Mouse (Mus musculus) ES-Bruce4 (cell line): ENCODE data around the gene Scamp2. TPM values are rescaled to one million over a fixed set of nuclear protein-coding genes. Genes with fewer than 3 reads are reported as not detected.

Experiments used
- H3K27ac ChIP-seq: 2 replicates; pipeline ENCODE4 v1.5.1; 2012; ENCODE audit warnings: low read length, inconsistent platforms; ENCODE audit not compliant: insufficient read depth
- H3K27me3 ChIP-seq: 2 replicates; pipeline ENCODE4 v1.6.1; 2012; ENCODE audit warnings: mild to moderate bottlenecking, low read length, inconsistent platforms; ENCODE audit not compliant: control insufficient read depth, poor library complexity, insufficient read depth, severe bottlenecking
- H3K36me3 ChIP-seq: 2 replicates; pipeline ENCODE4 v1.6.1; 2012; ENCODE audit warnings: inconsistent platforms, mild to moderate bottlenecking, low read length, moderate library complexity; ENCODE audit not compliant: control insufficient read depth, poor library complexity, insufficient read depth, severe bottlenecking
- H3K4me1 ChIP-seq: one replicate; pipeline ENCODE4 v1.8.1; 2011; ENCODE audit warnings: low read length; ENCODE audit not compliant: control insufficient read depth, insufficient read depth
- H3K4me3 ChIP-seq: 2 replicates; pipeline ENCODE4 v1.5.1; 2011; ENCODE audit warnings: low read depth, mild to moderate bottlenecking, low read length
- H3K9ac ChIP-seq: 2 replicates; pipeline ENCODE4 v1.6.1; 2012; ENCODE audit warnings: low read depth, mild to moderate bottlenecking, inconsistent platforms; ENCODE audit not compliant: poor library complexity, severe bottlenecking
- H3K9me3 ChIP-seq: replicated peaks from 2 replicates; pipeline ENCODE4 v1.6.1; 2012; ENCODE audit warnings: mild to moderate bottlenecking, low read length, inconsistent platforms; ENCODE audit not compliant: control insufficient read depth, poor library complexity, insufficient read depth, severe bottlenecking
- CTCF ChIP-seq: IDR thresholded peaks from one replicate; pipeline ENCODE4 v1.8.1; 2011; ENCODE audit warnings: low read depth, low read length
- EP300 ChIP-seq: IDR thresholded peaks from 2 replicates; pipeline ENCODE4 v1.6.1; 2011; ENCODE audit warnings: low read depth, low read length; ENCODE audit not compliant: insufficient read depth
- POLR2A ChIP-seq: IDR thresholded peaks from one replicate; pipeline ENCODE4 v1.8.1; 2011; ENCODE audit warnings: low read length; ENCODE audit not compliant: insufficient read depth
- polyA plus RNA-seq: library from polyadenylated mRNA; stranded (reverse); fragments of >200 nt; gene quantifications from 2 replicates; pipeline ENCODE4 v1.2.4, GENCODE M21; 2011; ENCODE audit warnings: low read depth; ENCODE audit not compliant: missing spikeins, insufficient read depth, insufficient read length

Scamp2 gene
- polyA plus RNA-seq, 1 experiment: 26.6 TPM

- Histone ChIP-seq H3K36me3 (peaks cover 5% of the 10 kb centered on the region; the same call in 1 of the 2 replicates), H3K9ac (no peak overlapping the region), H3K27ac (no peak overlapping the region), H3K27me3 (no peaks in the 10 kb centered on the region), H3K9me3 (no peaks in the 10 kb centered on the region), H3K4me1 (no peaks in the 10 kb centered on the region), H3K4me3 (no peak overlapping the region)
- TF ChIP-seq POLR2A: no peak
- TF ChIP-seq EP300: no peak
- TF ChIP-seq CTCF: no peak
Measured at GRCm38 (mm10) chr9:57577144-57577849, 16.6 kb downstream of the Scamp2 start.

GRCm38 (mm10) chr9:57584991-57585390 is 24.2 kb downstream of the Scamp2 start:
- H3K9me3 ChIP-seq: no peaks in the 10 kb centered on the region

DNA sequence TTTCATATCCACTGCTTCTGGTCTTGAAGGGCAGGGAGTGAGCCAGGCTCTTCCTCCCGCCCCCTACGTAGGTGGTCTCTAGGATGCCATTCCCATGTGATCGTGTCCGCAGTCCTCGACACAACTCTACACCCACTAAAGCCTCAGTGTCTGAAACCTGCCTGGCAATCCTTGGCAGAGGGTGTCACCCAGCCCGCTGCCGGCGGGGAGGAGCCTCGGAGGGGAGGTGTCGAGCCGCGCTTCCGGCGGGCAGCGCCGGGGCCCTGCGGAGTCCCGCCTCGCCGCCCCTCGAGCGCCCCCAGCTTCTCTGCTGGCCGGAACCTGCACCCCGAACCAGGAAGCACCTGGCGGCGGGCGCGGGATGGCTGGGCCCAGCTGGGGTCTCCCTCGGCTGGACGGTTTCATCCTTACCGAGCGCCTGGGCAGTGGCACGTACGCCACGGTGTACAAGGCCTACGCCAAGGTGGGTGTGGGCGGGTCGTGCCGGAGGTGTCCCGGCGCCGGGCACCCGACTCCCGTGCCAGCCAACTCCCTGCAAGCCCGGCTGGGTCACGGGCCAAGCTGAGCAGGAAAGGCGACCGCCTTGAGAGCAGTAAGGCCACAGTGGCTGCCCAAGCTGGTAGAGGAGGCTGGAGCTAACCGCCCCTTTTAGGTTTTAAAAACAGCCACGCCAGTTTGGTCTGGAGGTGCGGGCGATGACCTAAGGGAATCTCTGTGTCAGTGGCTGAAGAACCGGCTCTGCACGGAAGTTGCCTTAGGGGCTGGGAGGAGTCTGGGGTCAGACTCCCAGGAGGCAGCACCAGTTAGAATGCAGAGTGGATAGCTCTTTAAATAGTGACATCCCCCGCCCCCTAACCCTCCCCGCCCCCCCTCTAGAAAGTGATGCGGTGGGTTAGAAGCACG is 28.7 kb downstream of the Scamp2 start, which contains the start of gene Ulk3:
TSS of gene Ulk3 (plus strand) at position 229 of the 903 bp plus-strand sequence.
- peak within 1 kb of the TSS; percentile 75 for H3K9ac ChIP-seq
- peak within 1 kb of the TSS; percentile 55 for H3K27ac ChIP-seq
- no peaks in the 10 kb centered on the region for H3K36me3 ChIP-seq
- no peaks in the 10 kb centered on the region for H3K9me3 ChIP-seq
- H3K4me1 ChIP-seq: no peaks in the 10 kb centered on the region
- H3K27me3 ChIP-seq: no peaks in the 10 kb centered on the region
- TF ChIP-seq EP300 (0 out of 2 replicates have a peak, but pooled peaks have one; percentile 62), CTCF (no peak), POLR2A (no peak)
- peak within 1 kb of the TSS; percentile 83 for H3K4me3 ChIP-seq

More at GRCm38 (mm10) chr9:57584991-57585390, 24.2 kb downstream of the Scamp2 start:
- Histone ChIP-seq H3K4me1 (no peaks in the 10 kb centered on the region), H3K4me3 (no peak overlapping the region), H3K36me3 (0 out of 2 replicates have a peak, but pooled peaks cover 2% of the 10 kb centered on the region), H3K27me3 (no peaks in the 10 kb centered on the region), H3K9ac (no peak overlapping the region), H3K27ac (no peak overlapping the region)
- TF ChIP-seq POLR2A (no peak), EP300 (no peak), CTCF (no peak)

GRCm38 (mm10) chr9:57590726-57591125 is 30.0 kb downstream of the Scamp2 start:
- no peaks in the 10 kb centered on the region for H3K4me1 ChIP-seq
- no peak overlapping the region for H3K9ac ChIP-seq
- H3K27ac ChIP-seq: no peak overlapping the region
- H3K4me3 ChIP-seq: no peak overlapping the region
- no peaks in the 10 kb centered on the region for H3K36me3 ChIP-seq
- no peaks in the 10 kb centered on the region for H3K9me3 ChIP-seq
- TF ChIP-seq CTCF (no peak), POLR2A (no peak), EP300 (no peak)
- no peaks in the 10 kb centered on the region for H3K27me3 ChIP-seq

DNA sequence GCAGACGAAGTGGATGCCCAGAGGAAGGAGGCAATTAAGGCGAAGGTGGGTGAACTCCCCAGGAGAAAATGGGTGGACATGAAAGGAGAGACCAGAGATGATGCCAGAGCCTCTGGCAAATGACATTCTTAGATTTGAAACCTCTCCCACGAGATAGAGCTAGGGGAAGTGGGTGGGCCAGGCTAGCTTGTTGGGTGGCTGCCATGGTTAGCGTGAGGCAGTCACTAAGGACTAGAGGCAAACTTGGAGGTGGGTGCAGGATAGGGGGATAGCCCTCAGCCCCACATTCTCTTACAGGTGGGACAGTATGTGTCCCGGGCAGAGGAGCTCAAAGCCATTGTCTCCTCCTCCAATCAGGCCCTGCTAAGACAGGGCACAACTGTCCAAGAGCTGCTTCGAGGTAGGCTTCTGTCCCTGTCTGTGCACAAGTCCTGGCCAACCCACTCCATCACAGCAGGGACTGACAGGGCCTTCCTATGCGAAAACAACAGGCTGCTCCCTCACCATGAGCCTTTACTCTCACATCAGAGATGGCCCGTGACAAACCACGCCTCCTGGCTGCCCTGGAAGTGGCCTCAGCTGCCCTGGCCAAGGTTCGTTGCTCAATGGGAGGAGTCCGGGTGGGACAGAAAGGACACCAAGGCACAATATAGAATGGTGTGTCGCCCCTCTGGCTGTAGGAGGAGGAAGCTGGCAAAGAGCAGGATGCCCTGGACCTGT is 32.9 kb downstream of the Scamp2 start:
- no peak overlapping the region for H3K27ac ChIP-seq
- no peaks in the 10 kb centered on the region for H3K4me1 ChIP-seq
- H3K27me3 ChIP-seq: no peaks in the 10 kb centered on the region
- TF ChIP-seq EP300: no peak
- TF ChIP-seq CTCF: no peak
- TF ChIP-seq POLR2A: no peak
- no peaks in the 10 kb centered on the region for H3K9me3 ChIP-seq
- H3K9ac ChIP-seq: no peak overlapping the region
- no peak overlapping the region for H3K4me3 ChIP-seq
- H3K36me3 ChIP-seq: no peaks in the 10 kb centered on the region
